Mouse (Mus musculus) layer of hippocampus, adult 2 months (tissue): ENCODE results near the gene Tex30. TPM values are rescaled to one million over a fixed set of nuclear protein-coding genes. Genes with fewer than 3 reads are reported as not detected.
"Not testable (repeated sequence)": the region's sequence is repeated elsewhere in the genome, so short reads cannot be mapped to it uniquely, and the experiment has no call there.

Source experiments
- DNase-seq, 2 experiments: peaks; one replicate each; pipeline ENCODE4 v3.0.0; 2022; ENCODE audit warnings: low spot score in 2 of 2
- H3K27ac ChIP-seq: fragments of 200-600 bp; 2 replicates; pipeline ENCODE4 v1.8.1; 2022
- H3K4me3 ChIP-seq: fragments of 200-600 bp; 2 replicates; pipeline ENCODE4 v1.8.1; 2022; ENCODE audit warnings: mild to moderate bottlenecking
- CTCF ChIP-seq: fragments of 200-600 bp; conservative IDR thresholded peaks from 2 replicates; pipeline ENCODE4 v1.8.1; 2022; ENCODE audit warnings: antibody characterized with exemption, mild to moderate bottlenecking, moderate library complexity
- total RNA-seq, 2 experiments: library from RNA; stranded (reverse); gene quantifications; 2 replicates each; pipeline ENCODE4 v1.2.3; 2021

Tex30 gene
- total RNA-seq, 2 experiments from 2014 or later, result 9.0 to 10.3 TPM

- DNase-seq, result no peak
- Histone ChIP-seq H3K4me3 (peak overlapping the region; percentile 78), H3K27ac (0 out of 2 replicates have a peak overlapping the region, but pooled peaks have one; percentile 70)
- TF ChIP-seq CTCF, result no peak
Measured at GRCm38 (mm10) chr1:44117571-44117970, 15.3 kb upstream of the Tex30 start.

GRCm38 (mm10) chr1:44102939-44103338, 698 bp upstream of the Tex30 start:
- no peak for DNase-seq
- H3K27ac ChIP-seq, result no peak overlapping the region
- H3K4me3 ChIP-seq, result peak overlapping the region; percentile 77
- TF ChIP-seq CTCF, result no peak

GRCm38 (mm10) chr1:44101448-44102225, 604 bp downstream of the Tex30 start:
- TF ChIP-seq CTCF, result no peak
- Histone ChIP-seq H3K27ac (peak overlapping the region; percentile 72), H3K4me3 (peak overlapping the region; percentile 77)
- DNase-seq, result no peak

- Histone ChIP-seq H3K4me3 (no peak overlapping the region), H3K27ac (no peak overlapping the region)
- peak; percentile 88 for TF ChIP-seq CTCF
- DNase-seq, result peak; percentile 57 to 68
Measured at GRCm38 (mm10) chr1:44064625-44065024, 37.6 kb downstream of the Tex30 start.

GRCm38 (mm10) chr1:44063439-44063838, 38.8 kb downstream of the Tex30 start:
- Histone ChIP-seq H3K4me3 (no peak overlapping the region), H3K27ac (no peak overlapping the region)
- no peak for DNase-seq
- TF ChIP-seq CTCF, result no peak

- H3K27ac ChIP-seq, result no peak within 1 kb of the TSS
- H3K4me3 ChIP-seq, result no peak within 1 kb of the TSS
- TF ChIP-seq CTCF, result no peak
- no peak for DNase-seq
Measured at GRCm38 (mm10) chr1:44061836-44062235, 40.4 kb downstream of the Tex30 start, which contains the start of gene Gm8251. Gene Gm8251 (minus strand): TSS chr1:44061936.

- DNase-seq, result no peak
- Histone ChIP-seq H3K4me3 (no peak overlapping the region), H3K27ac (0 out of 2 replicates have a peak overlapping the region, but pooled peaks have one; percentile 5)
- TF ChIP-seq CTCF, result no peak
Measured at GRCm38 (mm10) chr1:44057805-44058204, 44.4 kb downstream of the Tex30 start.

- no peak for DNase-seq
- no peak for TF ChIP-seq CTCF
- no peak overlapping the region for H3K27ac ChIP-seq
- no peak overlapping the region for H3K4me3 ChIP-seq
Measured at GRCm38 (mm10) chr1:44046556-44046955, 55.7 kb downstream of the Tex30 start.

- not testable (repeated sequence) for DNase-seq
Measured at GRCm38 (mm10) chr1:44045689-44046088, 56.6 kb downstream of the Tex30 start.

GRCm38 (mm10) chr1:44042555-44042915, 59.7 kb downstream of the Tex30 start:
- Histone ChIP-seq H3K27ac (no peak overlapping the region), H3K4me3 (peak overlapping the region; percentile 39)
- no peak for DNase-seq
- no peak for TF ChIP-seq CTCF

More at GRCm38 (mm10) chr1:44045689-44046088, 56.6 kb downstream of the Tex30 start:
- not testable (repeated sequence) for H3K4me3 ChIP-seq, H3K27ac ChIP-seq

- Histone ChIP-seq H3K4me3 (peak overlapping the region; percentile 39), H3K27ac (no peak overlapping the region)
- TF ChIP-seq CTCF, result peak; percentile 96
- DNase-seq, result peak; percentile 37 to 64
Measured at GRCm38 (mm10) chr1:44041797-44042554, 60.3 kb downstream of the Tex30 start.

Other genes starting within 250 kb of the Tex30 start
- 10 to 100 TPM; 49.6 to 51.5 TPM for gene Tpp2, start 168.8 kb downstream of the Tex30 start, total RNA-seq
- gene Mettl21c, start 82.4 kb downstream of the Tex30 start, total RNA-seq, result not detected
- not detected for gene Gm8251, start 40.5 kb downstream of the Tex30 start, total RNA-seq
- gene Kdelc1, start 16.4 kb upstream of the Tex30 start, total RNA-seq, result 10 to 100 TPM in 1 of 2 experiments, 1 to 10 TPM in 1; 8.6 to 10.2 TPM
- 10 to 100 TPM; 34.0 to 37.4 TPM for gene Bivm, start 16.5 kb upstream of the Tex30 start, total RNA-seq
- 10 to 100 TPM; 19.7 to 22.1 TPM for gene Ercc5, start 45.3 kb upstream of the Tex30 start, total RNA-seq
- gene Mettl21e, start 116.5 kb upstream of the Tex30 start, total RNA-seq, result not detected